Mouse (Mus musculus) gastrocnemius, postnatal 14 days (tissue): ENCODE data around the gene Srebf2. TPM values are rescaled to one million over a fixed set of nuclear protein-coding genes. Genes with fewer than 3 reads are reported as not detected.
"Not testable (repeated sequence)": the region's sequence is repeated elsewhere in the genome, so short reads cannot be mapped to it uniquely, and the experiment has no call there.

Experiments used
- DNase-seq: peaks from one replicate; pipeline ENCODE4 v3.0.0; 2021; ENCODE audit warnings: mixed read lengths
- intact Hi-C: fragments of 180-260 bp; cut with DNase I; formaldehyde crosslinking; loops from one replicate; pipeline ENCODE4 v1.15.1; 2025; ENCODE audit warnings: low total_unique reads
- microRNA-seq, 2 experiments: library from miRNA; unstranded; fragments of <30 nt; microRNA quantifications; one replicate each; pipeline ENCODE4 v1.2.0; 2021
- total RNA-seq, 2 experiments: library from RNA; stranded (reverse); gene quantifications; 2 replicates each; pipeline ENCODE4 v1.2.3; 2021

Gene Srebf2
- total RNA-seq, 2 experiments from 2014 or later = 13.7 to 22.9 TPM

- no peak for DNase-seq
- intact Hi-C loops = no loop called here
Measured at GRCm38 (mm10) chr15:82243742-82244114, 96.7 kb downstream of the Srebf2 start.

GRCm38 (mm10) chr15:82244115-82244804 lies 97.3 kb downstream of the Srebf2 start, which contains the start of gene Cenpm:
Gene Cenpm, minus strand, starts transcription at chr15:82244748.
- peak; percentile 92 for DNase-seq
- intact Hi-C loops = no loop called here

- DNase-seq, intact Hi-C loops: not testable (repeated sequence)
Measured at GRCm38 (mm10) chr15:82244805-82245161, 97.8 kb downstream of the Srebf2 start.

GRCm38 (mm10) chr15:82247131-82247776 lies 100.3 kb downstream of the Srebf2 start:
- intact Hi-C loops = no loop called here
- no peak for DNase-seq

- no peak for DNase-seq
- intact Hi-C loops = no loop called here
Measured at GRCm38 (mm10) chr15:82251579-82251978, 104.6 kb downstream of the Srebf2 start.

- no peak for DNase-seq
- intact Hi-C loops = no loop called here
Measured at GRCm38 (mm10) chr15:82252097-82252496, 105.1 kb downstream of the Srebf2 start, which contains the start of gene 1500009C09Rik. Gene 1500009C09Rik, plus strand, starts transcription at chr15:82252397.

Small RNA genes within 50 kb of the gene (microRNA-seq; reads per million reads assigned to microRNA genes)
- 5.5 to 8.6 reads per million in 2 experiments for gene Mir33

Other genes with a start within 250 kb of the Srebf2 start
- 1 to 10 TPM; 7.3 to 8.1 TPM for gene Polr3h, start 220.9 kb upstream of the Srebf2 start, total RNA-seq
- gene Csdc2, start 210.4 kb upstream of the Srebf2 start, total RNA-seq = 1 to 10 TPM; 3.7 to 3.8 TPM
- gene Pmm1, start 186.3 kb upstream of the Srebf2 start, total RNA-seq = 10 to 100 TPM; 15.2 to 16.9 TPM
- not detected for gene 1700029P11Rik, start 166.6 kb upstream of the Srebf2 start, total RNA-seq
- gene Xrcc6, start 159.3 kb upstream of the Srebf2 start, total RNA-seq = 10 to 100 TPM; 22.0 to 26.6 TPM
- gene Desi1, start 113.3 kb upstream of the Srebf2 start, total RNA-seq = 10 to 100 TPM; 18.8 to 23.9 TPM
- gene Snu13, start 99.6 kb upstream of the Srebf2 start, total RNA-seq = 10 to 100 TPM; 40.3 to 46.7 TPM
- gene 4930407I10Rik, start 88.0 kb upstream of the Srebf2 start, total RNA-seq = not detected
- under 1 TPM; 0.13 to 0.33 TPM for gene Mei1, start 77.2 kb upstream of the Srebf2 start, total RNA-seq
- 10 to 100 TPM; 18.5 to 18.7 TPM for gene Ccdc134, start 19.3 kb upstream of the Srebf2 start, total RNA-seq
- under 1 TPM in 1 of 2 experiments, not detected in 1; 0.08 TPM for gene Shisa8, start 65.6 kb downstream of the Srebf2 start, total RNA-seq
- not detected for gene Tnfrsf13c, start 77.2 kb downstream of the Srebf2 start, total RNA-seq
- 1 to 10 TPM; 1.8 to 2.6 TPM for gene Cenpm, start 97.6 kb downstream of the Srebf2 start, total RNA-seq
- not detected for gene 1500009C09Rik, start 105.2 kb downstream of the Srebf2 start, total RNA-seq
- 1 to 10 TPM in 1 of 2 experiments, under 1 TPM in 1; 0.71 to 1.4 TPM for gene Sept3, start 127.7 kb downstream of the Srebf2 start, total RNA-seq
- gene Wbp2nl, start 151.8 kb downstream of the Srebf2 start, total RNA-seq = not detected
- gene Naga, start 191.7 kb downstream of the Srebf2 start, total RNA-seq = 10 to 100 TPM; 19.3 to 20.4 TPM
- 1 to 10 TPM; 2.0 to 2.8 TPM for gene Pheta2, start 191.8 kb downstream of the Srebf2 start, total RNA-seq
- 100 to 1,000 TPM; 141 to 147 TPM for gene Smdt1, start 191.8 kb downstream of the Srebf2 start, total RNA-seq
- gene Ndufa6, start 207.1 kb downstream of the Srebf2 start, total RNA-seq = 100 to 1,000 TPM; 417 to 454 TPM
- gene Cyp2d22, start 233.1 kb downstream of the Srebf2 start, total RNA-seq = 10 to 100 TPM; 11.4 to 12.9 TPM
- gene Cyp2d11, start 246.8 kb downstream of the Srebf2 start, total RNA-seq = under 1 TPM; 0.12 to 0.13 TPM